Mouse (Mus musculus): ENCODE results near the gene Sft2d2. TPM values are rescaled to one million over a fixed set of nuclear protein-coding genes. Genes with fewer than 3 reads are reported as not detected.

Sft2d2 gene
- total RNA-seq, 2 experiments from 2014 or later = 12.1 to 12.8 TPM

DNA sequence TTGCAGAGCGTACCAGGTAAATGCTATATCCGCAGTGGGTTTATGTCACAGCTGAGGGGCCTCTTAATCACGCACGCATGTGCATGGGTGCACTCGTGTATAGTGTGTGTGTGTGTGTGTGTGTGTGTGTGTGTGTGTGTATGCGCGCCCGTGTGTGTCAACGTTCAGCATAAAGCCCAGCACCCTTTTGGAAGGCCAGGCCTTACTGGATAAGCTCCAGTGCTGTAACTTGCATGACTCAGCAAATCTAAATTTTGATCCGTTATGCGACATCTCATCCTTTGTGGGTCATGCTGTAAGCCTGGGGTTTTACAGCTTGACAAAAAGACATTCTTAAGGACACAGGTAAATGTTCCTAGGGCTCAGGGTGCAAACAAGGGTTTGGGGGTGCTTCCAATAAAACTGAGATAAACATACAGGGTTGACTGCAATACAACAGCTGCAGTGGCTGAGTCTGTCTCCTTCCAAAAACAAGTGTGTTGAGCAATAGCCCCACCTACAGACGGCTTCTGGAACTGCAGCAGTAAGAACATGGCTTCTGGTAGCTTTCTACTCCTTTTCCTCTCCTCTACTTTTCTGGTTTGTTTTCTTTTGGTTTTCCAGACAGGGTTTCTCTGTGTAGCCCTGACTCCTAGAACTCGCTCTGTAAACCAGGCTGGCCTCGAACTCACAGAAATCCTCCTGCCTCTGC, 61.9 kb downstream of the Sft2d2 start:
- DNase-seq = peak; percentile 77

DNA sequence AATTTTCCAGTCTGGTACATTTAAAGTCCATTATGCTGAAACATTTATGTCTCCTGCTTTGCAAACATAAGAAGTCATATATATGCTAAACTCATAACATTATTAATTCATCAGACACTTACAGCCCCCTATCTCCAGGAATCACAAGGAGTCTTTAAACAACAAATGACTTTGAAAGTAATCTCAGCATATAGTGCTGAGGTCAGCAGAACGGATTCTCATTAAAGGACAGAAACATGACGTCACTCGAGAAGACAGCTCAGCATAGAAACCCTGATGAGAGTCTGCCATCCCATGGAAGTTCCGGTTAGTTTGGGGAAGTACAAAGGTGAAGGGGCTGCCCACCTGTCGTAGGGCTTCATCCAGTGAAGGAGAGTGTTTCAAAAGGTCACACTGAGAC, 64.7 kb downstream of the Sft2d2 start:
- DNase-seq = no peak

Other genes with a start within 250 kb of the Sft2d2 start
- under 1 TPM; 0.16 to 0.19 TPM for gene Tbx19, start 33.7 kb downstream of the Sft2d2 start, total RNA-seq (2021)
- 10 to 100 TPM; 26.4 to 30.0 TPM for gene Tiprl, start 42.6 kb upstream of the Sft2d2 start, total RNA-seq (2021)
- gene Gpr161, start 101.4 kb upstream of the Sft2d2 start, total RNA-seq (2021) = 1 to 10 TPM; 3.9 to 4.2 TPM

All from gastrocnemius, postnatal 10 days (tissue).